Mouse (Mus musculus) midbrain, embryonic 15.5 days (tissue): ENCODE data around the gene Cchcr1. TPM values are rescaled to one million over a fixed set of nuclear protein-coding genes. Genes with fewer than 3 reads are reported as not detected.
"Not testable (repeated sequence)": the region's sequence is repeated elsewhere in the genome, so short reads cannot be mapped to it uniquely, and the experiment has no call there.

ENCODE experiments used
- ATAC-seq: fragments of 200-750 bp; cut with Nextera tagmentation; replicated peaks from 2 replicates; pipeline ENCODE4 v1.8.0; 2017; ENCODE audit warnings: moderate TSS enrichment
- H3K27ac ChIP-seq: fragments of 300-500 bp; sonication (generic); 2 replicates; pipeline ENCODE4 v1.5.1; 2015; ENCODE audit warnings: mild to moderate bottlenecking, inconsistent platforms
- H3K27me3 ChIP-seq: fragments of 300-500 bp; sonication (generic); replicated peaks from 2 replicates; pipeline ENCODE4 v1.6.1; 2015; ENCODE audit warnings: inconsistent platforms
- H3K36me3 ChIP-seq: fragments of 300-500 bp; sonication (generic); replicated peaks from 2 replicates; pipeline ENCODE4 v1.6.1; 2015; ENCODE audit warnings: inconsistent platforms
- H3K4me1 ChIP-seq: fragments of 300-500 bp; sonication (generic); 2 replicates; pipeline ENCODE4 v1.6.1; 2015; ENCODE audit warnings: inconsistent platforms
- H3K4me2 ChIP-seq: fragments of 300-500 bp; sonication (generic); 2 replicates; pipeline ENCODE4 v1.6.1; 2015; ENCODE audit warnings: inconsistent platforms, mild to moderate bottlenecking, moderate library complexity
- H3K4me3 ChIP-seq: fragments of 300-500 bp; sonication (generic); 2 replicates; pipeline ENCODE4 v1.5.1; 2015; ENCODE audit warnings: mild to moderate bottlenecking, inconsistent platforms
- H3K9ac ChIP-seq: fragments of 300-500 bp; sonication (generic); 2 replicates; pipeline ENCODE4 v1.6.1; 2015; ENCODE audit warnings: mild to moderate bottlenecking, inconsistent platforms
- H3K9me3 ChIP-seq: fragments of 300-500 bp; sonication (generic); 2 replicates; pipeline ENCODE4 v1.6.1; 2016; ENCODE audit warnings: inconsistent platforms
- WGBS: fragments of 180-500 bp; shearing (Covaris S2); methylation state at CpG from one replicate; pipeline ENCODE4 v1.1.7; 2015; ENCODE audit warnings: mixed read lengths; 5-methylcytosine and 5-hydroxymethylcytosine counted together
- polyA plus RNA-seq: library from polyadenylated mRNA; unstranded; fragments of >200 nt; fragmentation: Nextera tagmentation; extraction: Ambion mirVana; gene quantifications from 2 replicates; pipeline ENCODE4 v1.2.1, GENCODE M21; 2015

Cchcr1 gene
- polyA plus RNA-seq, 1 experiment from 2014 or later = 3.7 TPM

DNA sequence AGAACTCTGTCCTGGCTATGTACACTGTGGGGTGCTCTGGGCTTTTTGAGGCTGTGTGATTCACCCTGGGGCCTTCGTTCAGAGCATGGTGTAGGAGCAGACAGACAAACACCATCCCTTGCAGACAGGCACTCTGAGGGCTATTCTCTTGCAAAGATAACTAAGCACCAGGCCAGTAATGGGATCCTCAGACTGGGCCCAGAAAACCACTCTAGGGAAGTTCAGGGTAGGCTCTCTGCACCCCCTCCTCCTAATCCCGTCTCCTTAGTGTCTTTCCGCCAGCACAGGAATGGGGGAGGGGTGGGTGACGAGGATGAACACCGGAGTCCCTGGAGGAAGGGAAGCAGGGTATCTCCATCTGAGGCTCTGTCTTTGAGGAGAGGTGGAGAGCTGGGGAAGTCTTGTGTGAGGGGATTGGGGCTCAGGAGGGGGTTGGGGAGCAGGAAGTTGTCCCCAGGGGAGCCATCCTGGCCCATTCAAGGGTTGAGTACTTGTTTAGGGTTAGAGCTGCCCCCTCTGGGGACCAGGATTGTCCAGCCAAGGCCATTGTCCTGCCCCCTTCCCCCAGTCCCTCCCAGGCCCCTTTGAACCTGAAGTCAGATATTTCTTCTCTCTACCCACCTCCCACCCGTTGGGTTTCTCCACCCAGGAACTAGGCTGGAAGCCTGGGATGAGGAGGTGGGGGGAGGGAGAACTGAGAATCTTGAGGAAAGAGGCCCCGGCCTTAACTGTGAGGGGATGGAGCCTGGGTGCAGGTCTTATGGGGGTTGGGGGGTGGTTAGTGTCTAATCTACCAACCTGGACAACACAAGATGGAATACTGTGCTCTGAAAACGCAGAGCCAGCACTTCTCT lies 12.0 kb upstream of the Cchcr1 start:
- no peak overlapping the region for H3K27ac ChIP-seq
- ATAC-seq = no peak
- no peaks in the 10 kb centered on the region for H3K36me3 ChIP-seq
- WGBS = 12% methylated on average over 8 of the region's 8 CpGs
- H3K27me3 ChIP-seq = peaks cover 20% of the 10 kb centered on the region
- H3K4me3 ChIP-seq = no peak overlapping the region
- H3K9ac ChIP-seq = no peak overlapping the region
- H3K4me2 ChIP-seq = no peak overlapping the region
- H3K9me3 ChIP-seq = no peaks in the 10 kb centered on the region
- no peaks in the 10 kb centered on the region for H3K4me1 ChIP-seq

- H3K9me3 ChIP-seq = no peaks in the 10 kb centered on the region
- H3K36me3 ChIP-seq = no peaks in the 10 kb centered on the region
- no peak within 1 kb of the TSS for H3K9ac ChIP-seq
- no peak within 1 kb of the TSS for H3K4me2 ChIP-seq
- H3K4me1 ChIP-seq = no peaks in the 10 kb centered on the region
- H3K4me3 ChIP-seq = no peak within 1 kb of the TSS
- H3K27ac ChIP-seq = no peak within 1 kb of the TSS
- WGBS = 30% methylated on average over 13 of the region's 13 CpGs
- peaks cover 20% of the 10 kb centered on the region for H3K27me3 ChIP-seq
- ATAC-seq = no peak
Observed at GRCm38 (mm10) chr17:35505776-35506175, 11.1 kb upstream of the Cchcr1 start, which contains the start of gene Pou5f1. TSS of gene Pou5f1 (plus strand) at chr17:35506018.

DNA sequence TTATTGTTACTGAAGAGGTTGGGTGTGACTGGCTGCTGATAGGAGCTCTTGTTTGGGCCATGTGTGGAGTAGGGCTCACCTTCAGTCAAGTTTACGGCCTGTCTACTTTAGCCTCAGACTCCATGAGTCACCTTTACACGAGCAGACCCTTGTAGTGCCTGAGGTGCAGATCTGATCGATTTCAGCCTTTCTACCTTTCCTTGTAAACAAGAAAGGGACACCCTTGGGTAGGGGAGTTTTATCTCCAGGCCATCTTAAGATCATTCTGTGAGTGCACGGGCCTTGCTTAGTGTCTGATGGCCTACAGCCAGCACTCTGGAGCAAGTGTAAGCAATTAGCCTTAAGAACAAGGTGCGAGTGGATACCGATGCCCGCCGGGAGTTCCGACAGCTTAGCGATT lies 10.0 kb upstream of the Cchcr1 start:
- no peak for ATAC-seq
- no peak overlapping the region for H3K9ac ChIP-seq
- WGBS = 17% methylated on average over 10 of the region's 10 CpGs
- no peaks in the 10 kb centered on the region for H3K9me3 ChIP-seq
- H3K4me2 ChIP-seq = no peak overlapping the region
- no peak overlapping the region for H3K4me3 ChIP-seq
- H3K27ac ChIP-seq = no peak overlapping the region
- no peaks in the 10 kb centered on the region for H3K4me1 ChIP-seq
- peaks cover 20% of the 10 kb centered on the region for H3K27me3 ChIP-seq
- H3K36me3 ChIP-seq = no peaks in the 10 kb centered on the region

- H3K27me3 ChIP-seq = peaks cover 20% of the 10 kb centered on the region
- H3K4me1 ChIP-seq = no peaks in the 10 kb centered on the region
- no peak overlapping the region for H3K9ac ChIP-seq
- 28% methylated on average over 13 of the region's 13 CpGs for WGBS
- H3K4me3 ChIP-seq = no peak overlapping the region
- H3K27ac ChIP-seq = no peak overlapping the region
- H3K9me3 ChIP-seq = no peaks in the 10 kb centered on the region
- ATAC-seq = no peak
- no peaks in the 10 kb centered on the region for H3K36me3 ChIP-seq
- H3K4me2 ChIP-seq = no peak overlapping the region
Observed at GRCm38 (mm10) chr17:35507556-35508260, 9.2 kb upstream of the Cchcr1 start.

DNA sequence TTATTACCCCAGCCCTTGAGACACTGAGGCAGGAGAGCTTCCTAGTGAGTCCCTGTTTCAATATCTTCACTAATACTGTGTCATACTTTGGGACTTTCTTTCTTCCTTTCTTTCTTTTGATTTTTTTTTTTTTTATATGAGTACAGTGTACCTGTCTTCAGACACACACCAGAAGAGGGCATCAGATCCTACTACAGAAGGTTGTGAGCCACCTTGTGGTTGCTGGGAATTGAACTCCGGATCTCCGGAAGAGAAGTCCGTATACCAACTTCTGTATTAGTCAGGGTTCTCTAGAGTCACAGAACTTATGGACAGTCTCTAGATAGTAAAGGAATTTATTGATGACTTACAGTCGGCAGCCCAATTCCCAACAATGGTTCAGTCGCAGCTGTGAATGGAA lies 8.6 kb upstream of the Cchcr1 start:
- H3K36me3 ChIP-seq, H3K27ac ChIP-seq, ATAC-seq, H3K4me2 ChIP-seq, H3K4me1 ChIP-seq, H3K9ac ChIP-seq, H3K4me3 ChIP-seq, H3K9me3 ChIP-seq: not testable (repeated sequence)
- H3K27me3 ChIP-seq = peaks cover 20% of the 10 kb centered on the region
- 55% methylated on average over 5 of the region's 5 CpGs for WGBS

GRCm38 (mm10) chr17:35509284-35509683 lies 7.6 kb upstream of the Cchcr1 start:
- no peak overlapping the region for H3K4me2 ChIP-seq
- no peak for ATAC-seq
- no peaks in the 10 kb centered on the region for H3K36me3 ChIP-seq
- no peak overlapping the region for H3K27ac ChIP-seq
- no peaks in the 10 kb centered on the region for H3K4me1 ChIP-seq
- peaks cover 20% of the 10 kb centered on the region for H3K27me3 ChIP-seq
- H3K9ac ChIP-seq = no peak overlapping the region
- 34% methylated on average over 8 of the region's 8 CpGs for WGBS
- H3K4me3 ChIP-seq = no peak overlapping the region
- no peaks in the 10 kb centered on the region for H3K9me3 ChIP-seq

DNA sequence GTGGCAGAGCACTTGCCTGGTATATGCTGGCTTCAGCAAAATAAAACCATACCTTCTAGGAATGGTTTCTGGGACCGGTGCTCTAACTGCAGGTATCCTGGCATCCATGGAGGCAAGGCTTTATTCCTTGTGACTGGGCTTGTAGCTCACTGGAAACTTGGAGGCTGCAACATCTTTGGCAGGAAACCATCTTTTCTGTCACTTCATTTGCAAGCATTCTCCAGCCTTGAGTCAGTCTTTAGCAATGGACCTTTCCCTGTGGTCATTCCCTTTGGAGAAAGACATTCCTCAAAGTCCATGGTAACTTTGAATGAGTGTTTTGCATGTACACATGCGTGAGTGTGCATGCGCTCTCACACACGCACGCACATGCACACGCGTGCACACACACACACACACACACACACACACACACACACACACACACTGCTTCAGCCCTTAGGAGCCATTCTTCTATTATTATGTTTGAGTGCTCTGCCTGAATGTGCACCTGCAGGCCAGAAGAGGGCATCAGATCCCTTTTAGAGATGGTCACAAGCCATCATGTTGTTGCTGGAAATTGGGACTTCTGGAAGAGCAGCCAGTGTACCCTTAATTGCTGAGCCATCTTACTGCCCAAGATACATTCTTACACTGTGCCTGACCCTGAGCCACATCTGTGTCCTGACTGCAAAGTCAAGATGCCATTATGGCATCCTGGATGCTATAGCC lies 3.8 kb upstream of the Cchcr1 start:
- no peak overlapping the region for H3K9ac ChIP-seq
- no peak overlapping the region for H3K4me3 ChIP-seq
- 90% methylated on average over 7 of the region's 7 CpGs for WGBS
- H3K36me3 ChIP-seq = no peaks in the 10 kb centered on the region
- H3K27ac ChIP-seq = no peak overlapping the region
- no peaks in the 10 kb centered on the region for H3K9me3 ChIP-seq
- ATAC-seq = no peak
- H3K4me1 ChIP-seq = peaks cover 16% of the 10 kb centered on the region
- no peak overlapping the region for H3K4me2 ChIP-seq
- peaks cover 3% of the 10 kb centered on the region; the same call in 1 of the 2 replicates for H3K27me3 ChIP-seq

- 0 out of 2 replicates have a peak, but pooled peaks cover 2% of the 10 kb centered on the region for H3K27me3 ChIP-seq
- H3K9ac ChIP-seq = no peak overlapping the region
- H3K27ac ChIP-seq = no peak overlapping the region
- peaks cover 16% of the 10 kb centered on the region for H3K4me1 ChIP-seq
- H3K36me3 ChIP-seq = no peaks in the 10 kb centered on the region
- WGBS = 20% methylated on average over 2 of the region's 2 CpGs
- no peaks in the 10 kb centered on the region for H3K9me3 ChIP-seq
- H3K4me2 ChIP-seq = no peak overlapping the region
- ATAC-seq = no peak
- no peak overlapping the region for H3K4me3 ChIP-seq
Observed at GRCm38 (mm10) chr17:35513886-35514285, 3.0 kb upstream of the Cchcr1 start.

- H3K36me3 ChIP-seq = no peaks in the 10 kb centered on the region
- H3K9me3 ChIP-seq = no peaks in the 10 kb centered on the region
- peaks cover 16% of the 10 kb centered on the region for H3K4me1 ChIP-seq
- no peak overlapping the region for H3K4me2 ChIP-seq
- no peak overlapping the region for H3K27ac ChIP-seq
- H3K27me3 ChIP-seq = 0 out of 2 replicates have a peak, but pooled peaks cover 2% of the 10 kb centered on the region
- no peak overlapping the region for H3K9ac ChIP-seq
- no peak overlapping the region for H3K4me3 ChIP-seq
- no peak for ATAC-seq
- 56% methylated on average over 6 of the region's 6 CpGs for WGBS
Observed at GRCm38 (mm10) chr17:35514756-35515155, 2.1 kb upstream of the Cchcr1 start.

DNA sequence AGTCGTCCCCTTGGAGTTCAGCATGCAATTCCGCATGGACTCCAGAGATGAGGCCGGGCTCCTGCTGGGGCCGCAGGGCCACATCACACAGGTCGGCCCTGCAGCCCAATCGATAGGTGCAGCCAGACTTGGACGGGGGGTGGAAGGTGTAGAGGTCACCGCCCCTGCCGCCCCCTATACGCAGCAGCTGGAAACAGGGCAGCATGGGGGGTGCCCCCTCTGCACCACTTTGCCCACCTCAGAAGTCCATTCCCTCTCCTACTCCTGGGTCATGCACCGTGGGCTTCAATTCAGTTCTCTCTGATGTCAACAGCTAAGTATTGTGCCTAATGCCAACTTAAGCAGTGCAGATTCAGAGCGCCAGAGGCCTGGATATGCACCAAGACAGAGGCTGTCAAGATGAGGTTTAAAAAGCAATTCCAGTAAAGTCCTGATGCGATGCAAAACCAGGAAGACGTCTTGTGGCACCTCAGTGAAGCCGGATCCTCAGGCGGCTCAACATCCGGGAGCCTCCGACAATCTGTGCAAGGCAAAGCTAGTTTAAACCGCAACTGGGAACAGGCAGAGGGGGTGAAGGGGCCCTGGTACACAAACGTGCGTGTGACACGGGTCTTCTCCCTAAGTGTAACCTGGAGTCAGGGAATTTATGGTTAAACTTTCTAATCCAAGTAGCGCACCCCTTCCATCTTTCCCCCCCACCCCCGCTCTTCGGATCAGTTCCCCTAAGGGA lies 824 bp upstream of the Cchcr1 start:
- H3K27me3 ChIP-seq = 0 out of 2 replicates have a peak, but pooled peaks cover 2% of the 10 kb centered on the region
- peaks cover 16% of the 10 kb centered on the region for H3K4me1 ChIP-seq
- no peak overlapping the region for H3K27ac ChIP-seq
- H3K9me3 ChIP-seq = no peaks in the 10 kb centered on the region
- 7% methylated on average over 25 of the region's 25 CpGs for WGBS
- peak overlapping the region; percentile 62 for H3K4me3 ChIP-seq
- H3K9ac ChIP-seq = peak overlapping the region; percentile 27; the same call in 1 of the 2 replicates
- peak overlapping the region; percentile 89 for H3K4me2 ChIP-seq
- H3K36me3 ChIP-seq = no peaks in the 10 kb centered on the region
- ATAC-seq = peak; percentile 24; the same call in 1 of the 2 replicates

DNA sequence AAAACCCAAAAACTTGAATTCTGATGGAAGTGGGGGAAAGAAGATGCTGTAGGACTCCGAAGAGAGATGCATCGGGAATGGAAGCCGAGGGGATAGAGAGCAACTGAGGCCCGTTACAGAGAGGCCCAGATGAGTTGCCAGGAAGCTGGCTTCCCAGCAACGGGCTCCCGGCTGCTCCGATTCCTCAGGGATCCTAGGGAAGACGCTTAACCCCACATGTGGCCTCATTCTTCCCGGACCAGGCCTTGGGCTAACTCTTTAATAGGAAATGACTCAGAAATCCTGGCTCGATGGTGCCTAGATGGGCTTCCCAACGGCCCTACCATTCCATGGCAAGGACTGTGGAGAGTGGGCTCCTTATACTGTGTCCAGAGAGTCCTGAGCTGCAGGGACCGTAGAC lies 626 bp downstream of the Cchcr1 start:
- Histone ChIP-seq H3K4me1 (peaks cover 16% of the 10 kb centered on the region), H3K36me3 (no peaks in the 10 kb centered on the region), H3K9ac (no peak overlapping the region), H3K27me3 (0 out of 2 replicates have a peak, but pooled peaks cover 2% of the 10 kb centered on the region), H3K9me3 (no peaks in the 10 kb centered on the region), H3K27ac (no peak overlapping the region), H3K4me3 (peak overlapping the region; percentile 62), H3K4me2 (peak overlapping the region; percentile 89)
- no peak for ATAC-seq
- WGBS = 9% methylated on average over 12 of the region's 12 CpGs
